Mouse (Mus musculus) limb, embryonic 12.5 days (tissue): Measurements from ENCODE around the gene Zfx. TPM values are rescaled to one million over a fixed set of nuclear protein-coding genes. Genes with fewer than 3 reads are reported as not detected.
A peak's percentile ranks its signal among the peaks of the same experiment; 100 is the strongest.

Experiments
- ATAC-seq: fragments of 200-750 bp; cut with Nextera tagmentation; 2 replicates; pipeline ENCODE4 v1.8.0; 2017; ENCODE audit warnings: low read depth, moderate TSS enrichment; ENCODE audit not compliant: insufficient number of reproducible peaks, insufficient read depth, low FRiP score, low TSS enrichment
- H3K27ac ChIP-seq: fragments of 300-500 bp; sonication (generic); 2 replicates; pipeline ENCODE4 v1.5.1; 2016; ENCODE audit warnings: mild to moderate bottlenecking, moderate library complexity
- H3K27me3 ChIP-seq: fragments of 300-500 bp; sonication (generic); 2 replicates; pipeline ENCODE4 v1.6.1; 2016; ENCODE audit warnings: mild to moderate bottlenecking, moderate library complexity
- H3K36me3 ChIP-seq: fragments of 300-500 bp; sonication (generic); 2 replicates; pipeline ENCODE4 v1.6.1; 2016; ENCODE audit warnings: mild to moderate bottlenecking, moderate library complexity
- H3K4me1 ChIP-seq: fragments of 300-500 bp; sonication (generic); replicated peaks from 2 replicates; pipeline ENCODE4 v1.6.1; 2016
- H3K4me2 ChIP-seq: fragments of 300-500 bp; sonication (generic); 2 replicates; pipeline ENCODE4 v1.6.1; 2016; ENCODE audit warnings: mild to moderate bottlenecking, moderate library complexity
- H3K4me3 ChIP-seq: fragments of 300-500 bp; sonication (generic); replicated peaks from 2 replicates; pipeline ENCODE4 v1.5.1; 2016; ENCODE audit warnings: mild to moderate bottlenecking
- H3K9ac ChIP-seq: fragments of 300-500 bp; sonication (generic); replicated peaks from 2 replicates; pipeline ENCODE4 v1.6.1; 2016; ENCODE audit warnings: mild to moderate bottlenecking, moderate library complexity
- H3K9me3 ChIP-seq: fragments of 300-500 bp; sonication (generic); 2 replicates; pipeline ENCODE4 v1.6.1; 2016; ENCODE audit warnings: mild to moderate bottlenecking, moderate library complexity
- WGBS: fragments of 180-500 bp; shearing (Covaris S2); methylation state at CpG from one replicate; pipeline ENCODE4 v1.1.7; 2016; 5-methylcytosine and 5-hydroxymethylcytosine counted together
- polyA plus RNA-seq: library from polyadenylated mRNA; unstranded; fragments of >200 nt; fragmentation: Nextera tagmentation; extraction: Ambion mirVana; gene quantifications from 2 replicates; pipeline ENCODE4 v1.2.1, GENCODE M21; 2016

Gene Zfx
- polyA plus RNA-seq, 1 experiment from 2014 or later, result 33.0 TPM

GRCm38 (mm10) chrX:94125950-94126349 is 2.4 kb upstream of the Zfx start:
- H3K4me2 ChIP-seq, result no peak overlapping the region
- H3K27ac ChIP-seq, result no peak overlapping the region
- ATAC-seq, result no peak
- H3K9me3 ChIP-seq, result no peaks in the 10 kb centered on the region
- H3K9ac ChIP-seq, result no peak overlapping the region
- H3K36me3 ChIP-seq, result no peaks in the 10 kb centered on the region
- peaks cover 65% of the 10 kb centered on the region for H3K27me3 ChIP-seq
- no peak overlapping the region for H3K4me3 ChIP-seq
- H3K4me1 ChIP-seq, result no peaks in the 10 kb centered on the region
- WGBS, result 80% methylated on average over 2 of the region's 2 CpGs

GRCm38 (mm10) chrX:94122709-94123058 is 818 bp downstream of the Zfx start:
- Histone ChIP-seq H3K4me3 (peak overlapping the region; percentile 58), H3K27ac (peak overlapping the region; percentile 100), H3K4me2 (peak overlapping the region; percentile 73), H3K4me1 (no peaks in the 10 kb centered on the region), H3K9ac (peak overlapping the region; percentile 96), H3K9me3 (no peaks in the 10 kb centered on the region), H3K27me3 (peaks cover 62% of the 10 kb centered on the region), H3K36me3 (no peaks in the 10 kb centered on the region)
- whole genome bisulfite sequencing, result 18% methylated on average over 52 of the region's 53 CpGs
- ATAC-seq, result no peak; the same call in 1 of the 2 replicates

GRCm38 (mm10) chrX:94121866-94122708 is 1.4 kb downstream of the Zfx start:
- H3K9me3 ChIP-seq, result no peaks in the 10 kb centered on the region
- no peaks in the 10 kb centered on the region for H3K4me1 ChIP-seq
- peak overlapping the region; percentile 58 for H3K4me3 ChIP-seq
- WGBS, result 19% methylated on average over 65 of the region's 65 CpGs
- peak; percentile 87 for ATAC-seq
- no peaks in the 10 kb centered on the region for H3K36me3 ChIP-seq
- peak overlapping the region; percentile 100 for H3K27ac ChIP-seq
- peaks cover 56% of the 10 kb centered on the region for H3K27me3 ChIP-seq
- H3K4me2 ChIP-seq, result peak overlapping the region; percentile 73
- H3K9ac ChIP-seq, result peak overlapping the region; percentile 96

- Histone ChIP-seq H3K9ac (peak overlapping the region; percentile 96), H3K27me3 (peaks cover 51% of the 10 kb centered on the region), H3K9me3 (no peaks in the 10 kb centered on the region), H3K27ac (peak overlapping the region; percentile 100), H3K4me2 (peak overlapping the region; percentile 73), H3K4me1 (no peaks in the 10 kb centered on the region), H3K36me3 (no peaks in the 10 kb centered on the region), H3K4me3 (peak overlapping the region; percentile 58)
- ATAC-seq, result no peak
- WGBS, result 25% methylated on average over 24 of the region's 24 CpGs
Measured at GRCm38 (mm10) chrX:94121161-94121856, 2.2 kb downstream of the Zfx start.

- Histone ChIP-seq H3K27ac (no peak overlapping the region), H3K4me3 (no peak overlapping the region), H3K27me3 (peaks cover 43% of the 10 kb centered on the region), H3K9ac (no peak overlapping the region), H3K4me1 (no peaks in the 10 kb centered on the region), H3K36me3 (no peaks in the 10 kb centered on the region), H3K4me2 (no peak overlapping the region), H3K9me3 (no peaks in the 10 kb centered on the region)
- no peak for ATAC-seq
Measured at GRCm38 (mm10) chrX:94118350-94118749, 5.2 kb downstream of the Zfx start.

GRCm38 (mm10) chrX:94115882-94116281 is 7.6 kb downstream of the Zfx start:
- H3K27ac ChIP-seq, result no peak overlapping the region
- no peak overlapping the region for H3K4me3 ChIP-seq
- H3K4me2 ChIP-seq, result no peak overlapping the region
- peaks cover 20% of the 10 kb centered on the region for H3K27me3 ChIP-seq
- 79% methylated on average over 6 of the region's 6 CpGs for WGBS
- no peak overlapping the region for H3K9ac ChIP-seq
- no peak for ATAC-seq
- H3K9me3 ChIP-seq, result no peaks in the 10 kb centered on the region
- 0 out of 2 replicates have a peak, but pooled peaks cover 6% of the 10 kb centered on the region for H3K36me3 ChIP-seq
- no peaks in the 10 kb centered on the region for H3K4me1 ChIP-seq

GRCm38 (mm10) chrX:94105964-94106363 is 17.5 kb downstream of the Zfx start:
- Histone ChIP-seq H3K9ac (no peak overlapping the region), H3K36me3 (no peaks in the 10 kb centered on the region), H3K27me3 (peaks cover 23% of the 10 kb centered on the region), H3K9me3 (no peaks in the 10 kb centered on the region), H3K27ac (no peak overlapping the region), H3K4me2 (no peak overlapping the region), H3K4me1 (no peaks in the 10 kb centered on the region), H3K4me3 (no peak overlapping the region)
- WGBS, result 69% methylated on average over 2 of the region's 2 CpGs
- ATAC-seq, result no peak

GRCm38 (mm10) chrX:94102938-94103337 is 20.6 kb downstream of the Zfx start:
- Histone ChIP-seq H3K36me3 (peaks cover 11% of the 10 kb centered on the region), H3K9me3 (no peaks in the 10 kb centered on the region), H3K4me2 (no peak overlapping the region), H3K4me1 (no peaks in the 10 kb centered on the region), H3K27me3 (peaks cover 21% of the 10 kb centered on the region), H3K27ac (no peak overlapping the region), H3K4me3 (no peak overlapping the region), H3K9ac (no peak overlapping the region)
- ATAC-seq, result no peak

GRCm38 (mm10) chrX:94100561-94100960 is 22.9 kb downstream of the Zfx start:
- Histone ChIP-seq H3K27ac (no peak overlapping the region), H3K9ac (no peak overlapping the region), H3K4me3 (no peak overlapping the region), H3K4me1 (no peaks in the 10 kb centered on the region), H3K27me3 (peaks cover 18% of the 10 kb centered on the region), H3K36me3 (peaks cover 26% of the 10 kb centered on the region), H3K4me2 (no peak overlapping the region), H3K9me3 (no peaks in the 10 kb centered on the region)
- ATAC-seq, result no peak
- 91% methylated on average over 1 of the region's 1 CpGs for WGBS

GRCm38 (mm10) chrX:94091001-94091400 is 32.5 kb downstream of the Zfx start:
- 88% methylated on average over 2 of the region's 2 CpGs for WGBS
- H3K27me3 ChIP-seq, result peaks cover 17% of the 10 kb centered on the region

GRCm38 (mm10) chrX:94061246-94061645 is 62.3 kb downstream of the Zfx start:
- 58% methylated on average over 6 of the region's 6 CpGs for WGBS
- no peaks in the 10 kb centered on the region for H3K9me3 ChIP-seq
- no peaks in the 10 kb centered on the region for H3K4me1 ChIP-seq
- no peak for ATAC-seq
- H3K4me2 ChIP-seq, result no peak overlapping the region
- no peak overlapping the region for H3K9ac ChIP-seq
- H3K27ac ChIP-seq, result no peak overlapping the region
- no peak overlapping the region for H3K4me3 ChIP-seq
- H3K36me3 ChIP-seq, result no peaks in the 10 kb centered on the region
- H3K27me3 ChIP-seq, result peaks cover 47% of the 10 kb centered on the region

More at GRCm38 (mm10) chrX:94091001-94091400, 32.5 kb downstream of the Zfx start:
- H3K4me2 ChIP-seq, result no peak overlapping the region
- H3K9ac ChIP-seq, result no peak overlapping the region
- H3K4me1 ChIP-seq, result no peaks in the 10 kb centered on the region
- H3K9me3 ChIP-seq, result no peaks in the 10 kb centered on the region
- H3K36me3 ChIP-seq, result peaks cover 11% of the 10 kb centered on the region; the same call in 1 of the 2 replicates
- ATAC-seq, result no peak
- H3K4me3 ChIP-seq, result no peak overlapping the region
- H3K27ac ChIP-seq, result no peak overlapping the region
